Mouse (Mus musculus) spleen, adult 2 months (tissue): ENCODE results near the gene Ift22. TPM values are rescaled to one million over a fixed set of nuclear protein-coding genes. Genes with fewer than 3 reads are reported as not detected.

Source experiments
- DNase-seq, 2 experiments: peaks; one replicate each; pipeline versions ENCODE4 v3.0.0 to v3.0.0-alpha.2; 2012 to 2021; ENCODE audit warnings: low spot score in 2 of 2, low read depth in 1 of 2
- H3K27ac ChIP-seq: fragments of 200-500 bp; 2 replicates; pipeline ENCODE4 v1.5.1; 2012; ENCODE audit warnings: low read length, inconsistent platforms; ENCODE audit not compliant: insufficient read depth
- H3K27me3 ChIP-seq: fragments of 200-500 bp; 2 replicates; pipeline ENCODE4 v1.6.1; 2012; ENCODE audit warnings: mild to moderate bottlenecking, moderate library complexity, low read length, inconsistent platforms; ENCODE audit not compliant: control insufficient read depth, insufficient read depth
- H3K36me3 ChIP-seq: fragments of 200-500 bp; 2 replicates; pipeline ENCODE4 v1.6.1; 2012; ENCODE audit warnings: mild to moderate bottlenecking, low read length, inconsistent platforms; ENCODE audit not compliant: control insufficient read depth, insufficient read depth
- H3K4me1 ChIP-seq: fragments of 200-500 bp; 2 replicates; pipeline ENCODE4 v1.6.1; 2011; ENCODE audit warnings: inconsistent platforms; ENCODE audit not compliant: control insufficient read depth, insufficient read depth, insufficient read length
- H3K4me3 ChIP-seq: fragments of 200-500 bp; 2 replicates; pipeline ENCODE4 v1.5.1; 2011; ENCODE audit warnings: mild to moderate bottlenecking, inconsistent platforms; ENCODE audit not compliant: insufficient read depth, insufficient read length; ENCODE audit errors: extremely low read depth
- CTCF ChIP-seq: fragments of 200-500 bp; IDR thresholded peaks from 2 replicates; pipeline ENCODE4 v1.5.1; 2011; ENCODE audit warnings: mild to moderate bottlenecking, inconsistent platforms; ENCODE audit not compliant: insufficient read depth, insufficient read length, insufficient replicate concordance; ENCODE audit errors: extremely low read depth
- POLR2A ChIP-seq: fragments of 200-500 bp; IDR thresholded peaks from 2 replicates; pipeline ENCODE4 v1.6.1; 2011; ENCODE audit warnings: low read depth, low read length, inconsistent platforms
- WGBS: fragments of 180-500 bp; shearing (Covaris S2); methylation state at CpG from one replicate; pipeline ENCODE4 v1.1.7; 2018; 5-methylcytosine and 5-hydroxymethylcytosine counted together
- polyA plus RNA-seq: library from polyadenylated mRNA; depleted of rRNA; stranded (reverse); fragments of >200 nt; gene quantifications from 2 replicates; pipeline ENCODE4 v1.2.3, GENCODE M21; 2012

Gene Ift22
- polyA plus RNA-seq, 1 experiment = 6.3 TPM

- 68% methylated on average over 7 of the region's 7 CpGs for WGBS
- Histone ChIP-seq H3K4me1 (no peaks in the 10 kb centered on the region), H3K4me3 (no peak overlapping the region), H3K36me3 (no peaks in the 10 kb centered on the region), H3K27ac (no peak overlapping the region), H3K27me3 (peaks cover 10% of the 10 kb centered on the region)
- no peak for DNase-seq
- TF ChIP-seq CTCF = no peak
- no peak for TF ChIP-seq POLR2A
Measured at GRCm38 (mm10) chr5:136886957-136887356, 21.0 kb upstream of the Ift22 start.

DNA sequence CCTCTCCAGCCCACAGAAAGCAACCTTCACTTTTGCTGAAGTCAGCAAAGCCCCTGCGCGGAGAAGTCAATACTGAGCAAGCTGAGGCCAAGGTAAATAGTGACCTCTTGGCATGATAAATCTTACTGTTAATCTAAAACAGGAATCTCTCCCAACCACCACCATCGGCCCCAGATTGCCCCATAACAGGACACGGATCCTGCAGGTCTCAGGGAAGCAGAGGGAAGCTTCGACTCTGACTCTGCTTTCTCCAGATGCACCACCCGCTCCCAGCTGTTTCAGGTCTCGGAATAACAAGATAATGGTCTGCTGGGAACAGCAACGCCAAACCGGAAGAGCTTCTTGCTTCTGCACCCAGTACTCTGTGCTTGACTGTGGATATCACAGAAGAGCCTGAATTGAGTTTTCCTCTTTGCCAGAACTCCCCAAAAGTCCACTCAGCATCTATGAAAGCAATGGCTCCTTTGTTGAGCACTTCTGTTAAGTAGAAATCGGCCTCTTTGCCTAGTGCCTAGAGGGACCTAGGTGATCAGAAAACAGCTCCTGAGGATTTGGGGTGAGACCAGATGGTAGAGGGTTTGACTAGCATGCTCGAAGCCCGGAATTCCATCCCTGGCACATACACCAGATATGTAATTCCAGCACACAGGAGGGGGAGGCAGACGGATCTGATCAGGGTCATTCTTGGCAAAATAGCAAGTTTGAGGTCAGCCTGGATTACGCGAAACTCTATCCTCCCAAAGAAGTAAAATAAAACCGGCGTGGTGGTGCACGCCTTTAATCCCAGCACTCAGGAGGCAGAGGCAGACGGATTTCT, 19.2 kb upstream of the Ift22 start:
- no peaks in the 10 kb centered on the region for H3K4me1 ChIP-seq
- DNase-seq = no peak
- H3K4me3 ChIP-seq = no peak overlapping the region
- 69% methylated on average over 19 of the region's 19 CpGs for WGBS
- H3K36me3 ChIP-seq = no peaks in the 10 kb centered on the region
- no peak for TF ChIP-seq POLR2A
- no peak for TF ChIP-seq CTCF
- no peak overlapping the region for H3K27ac ChIP-seq
- peaks cover under 1% of the 10 kb centered on the region; the same call in 1 of the 2 replicates for H3K27me3 ChIP-seq

DNA sequence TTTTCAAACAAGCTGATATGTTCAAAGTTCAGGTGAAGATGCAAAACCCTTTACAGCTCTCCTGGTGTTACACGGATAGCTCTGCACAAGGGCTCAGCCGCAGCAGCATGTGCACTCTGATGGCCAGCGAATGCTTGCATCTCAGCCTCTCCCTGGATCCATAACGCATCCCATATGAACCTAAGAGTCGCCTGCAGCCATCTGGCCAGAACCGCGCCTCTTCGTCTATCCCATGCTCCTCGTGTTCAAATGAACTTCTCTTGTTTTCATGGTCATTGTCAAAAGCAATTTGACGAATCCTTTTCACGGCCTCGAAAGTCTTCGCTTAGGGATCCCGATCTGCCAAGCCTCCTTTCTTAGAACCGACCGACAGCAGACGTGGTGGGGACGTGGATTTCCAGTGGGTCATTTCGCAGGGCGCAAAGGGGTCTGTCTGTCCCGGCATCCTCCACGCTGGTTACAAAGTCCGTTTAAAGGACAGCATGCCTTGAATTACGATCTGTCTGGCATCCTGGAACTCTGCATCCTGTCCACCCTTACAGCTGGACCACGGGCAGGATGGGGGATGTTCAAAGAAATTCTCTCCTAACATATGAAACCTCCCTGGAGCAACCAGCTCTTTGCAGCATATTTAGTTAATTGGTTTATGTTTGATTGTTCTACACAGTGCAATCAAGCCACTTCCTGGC, 13.0 kb upstream of the Ift22 start:
- no peak overlapping the region for H3K4me3 ChIP-seq
- TF ChIP-seq CTCF = no peak
- TF ChIP-seq POLR2A = no peak
- no peaks in the 10 kb centered on the region for H3K36me3 ChIP-seq
- no peak overlapping the region for H3K27ac ChIP-seq
- WGBS = 70% methylated on average over 25 of the region's 25 CpGs
- no peak for DNase-seq
- H3K4me1 ChIP-seq = no peaks in the 10 kb centered on the region
- no peaks in the 10 kb centered on the region for H3K27me3 ChIP-seq

DNA sequence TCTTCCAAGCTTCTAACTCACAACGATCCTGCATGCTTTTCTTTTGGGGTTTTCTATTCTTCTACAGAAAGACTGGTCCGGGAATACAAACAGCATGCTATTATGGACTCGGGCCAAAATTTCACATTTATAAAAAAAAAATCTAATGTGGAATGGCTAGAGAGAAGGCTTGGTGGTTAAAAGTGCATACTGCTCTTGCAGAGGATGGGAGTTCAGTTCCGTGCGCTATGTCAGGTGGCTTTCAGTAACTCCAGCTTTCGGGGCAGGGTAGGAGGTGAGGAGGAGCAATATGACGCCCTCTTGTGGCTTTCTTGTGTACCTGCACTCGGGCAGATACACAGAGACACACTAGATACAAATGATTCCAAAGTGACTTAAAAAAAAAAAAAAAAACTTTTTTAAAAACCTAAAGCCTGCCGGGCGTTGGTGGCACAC, 12.4 kb upstream of the Ift22 start:
- no peak for DNase-seq
- TF ChIP-seq POLR2A (no peak), CTCF (no peak)
- Histone ChIP-seq H3K4me1 (no peaks in the 10 kb centered on the region), H3K36me3 (no peaks in the 10 kb centered on the region), H3K27me3 (no peaks in the 10 kb centered on the region), H3K4me3 (no peak overlapping the region), H3K27ac (no peak overlapping the region)
- WGBS = 61% methylated on average over 10 of the region's 10 CpGs

- WGBS = 71% methylated on average over 3 of the region's 3 CpGs
- no peaks in the 10 kb centered on the region for H3K27me3 ChIP-seq
- no peaks in the 10 kb centered on the region for H3K4me1 ChIP-seq
- H3K4me3 ChIP-seq = no peak overlapping the region
- no peak overlapping the region for H3K27ac ChIP-seq
- DNase-seq = no peak
- no peaks in the 10 kb centered on the region for H3K36me3 ChIP-seq
- TF ChIP-seq CTCF = no peak
- TF ChIP-seq POLR2A = no peak
Measured at GRCm38 (mm10) chr5:136904621-136905020, 3.3 kb upstream of the Ift22 start.

GRCm38 (mm10) chr5:136905630-136906029, 2.3 kb upstream of the Ift22 start:
- 57% methylated on average over 7 of the region's 7 CpGs for WGBS
- no peaks in the 10 kb centered on the region for H3K27me3 ChIP-seq
- TF ChIP-seq CTCF (peak; percentile 35; the same call in 1 of the 2 replicates), POLR2A (no peak)
- H3K4me1 ChIP-seq = no peaks in the 10 kb centered on the region
- no peak overlapping the region for H3K4me3 ChIP-seq
- H3K27ac ChIP-seq = no peak overlapping the region
- no peaks in the 10 kb centered on the region for H3K36me3 ChIP-seq
- peak; percentile 27 to 39 for DNase-seq

DNA sequence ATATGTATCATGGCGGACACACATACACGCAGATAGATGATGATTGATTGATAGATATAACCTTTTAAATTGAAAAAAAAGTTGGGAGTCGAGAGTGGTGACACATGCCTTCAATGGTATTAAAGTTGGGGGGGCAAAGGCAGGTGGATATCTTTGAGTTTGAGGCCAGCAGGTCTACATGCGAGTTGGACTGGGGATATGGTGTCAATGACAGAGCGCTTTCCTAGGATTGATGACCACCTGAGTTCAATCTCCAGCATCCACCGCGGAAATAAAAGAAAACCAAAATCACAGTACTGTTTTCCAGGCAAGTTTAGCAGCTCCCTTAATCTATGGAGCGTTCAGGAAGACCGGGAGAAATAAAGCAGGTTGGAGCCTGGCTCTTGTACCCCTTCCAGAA, 363 bp upstream of the Ift22 start:
- no peak for DNase-seq
- 37% methylated on average over 9 of the region's 9 CpGs for WGBS
- TF ChIP-seq CTCF (no peak), POLR2A (no peak)
- no peaks in the 10 kb centered on the region for H3K27me3 ChIP-seq
- no peaks in the 10 kb centered on the region for H3K36me3 ChIP-seq
- H3K4me1 ChIP-seq = no peaks in the 10 kb centered on the region
- H3K27ac ChIP-seq = 0 out of 2 replicates have a peak overlapping the region, but pooled peaks have one; percentile 19
- H3K4me3 ChIP-seq = peak overlapping the region; percentile 64
